Mouse (Mus musculus) cerebellum, adult (tissue): ENCODE data around the gene Rab11fip5.
A peak's percentile ranks its signal among the peaks of the same experiment; 100 is the strongest.

Experiments
- ATAC-seq: cut with Nextera tagmentation; 2 replicates; pipeline ENCODE4 v1.9.2; 2017; ENCODE audit warnings: mild to moderate bottlenecking, moderate library complexity, mixed read lengths; ENCODE audit not compliant: insufficient number of reproducible peaks, low FRiP score, low TSS enrichment

The Rab11fip5 gene

GRCm38 (mm10) chr6:85350157-85350556 lies 24.3 kb downstream of the Rab11fip5 start:
- ATAC-seq, result no peak

GRCm38 (mm10) chr6:85349246-85349645 lies 25.2 kb downstream of the Rab11fip5 start:
- no peak; the same call in 1 of the 2 replicates for ATAC-seq

- ATAC-seq, result no peak
Measured at GRCm38 (mm10) chr6:85348133-85348532, 26.3 kb downstream of the Rab11fip5 start.

DNA sequence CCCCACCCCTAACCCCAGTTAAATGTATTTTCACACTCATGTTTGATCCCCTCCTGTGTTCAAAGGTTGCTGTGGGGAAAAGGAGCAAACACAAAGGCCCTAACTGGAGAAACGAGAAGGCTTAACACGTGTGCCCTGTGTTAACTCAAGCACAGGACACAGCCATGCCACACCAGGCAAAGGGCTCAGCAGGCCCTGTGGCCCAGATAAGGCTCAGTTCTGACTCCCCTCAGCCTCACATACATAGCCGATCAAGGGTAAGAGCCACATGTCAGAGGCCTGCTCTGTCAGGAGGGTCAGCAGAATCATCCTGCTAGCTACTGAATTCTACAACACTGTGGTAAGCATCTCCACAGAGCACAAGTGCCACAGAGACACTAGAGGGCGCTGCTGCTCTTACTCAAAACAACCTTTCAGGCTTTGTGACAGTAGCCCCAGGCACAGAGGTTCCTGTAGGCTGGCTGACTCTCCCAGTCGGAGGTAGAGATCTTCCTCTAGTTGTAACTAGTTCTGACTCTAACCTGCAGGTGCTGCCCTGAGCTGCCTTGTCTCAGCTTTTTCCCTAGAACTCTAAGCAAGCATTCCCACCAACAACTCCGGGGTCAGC lies 28.3 kb downstream of the Rab11fip5 start:
- peak; percentile 76 for ATAC-seq

- ATAC-seq, result no peak
Measured at GRCm38 (mm10) chr6:85344929-85345328, 29.5 kb downstream of the Rab11fip5 start.

DNA sequence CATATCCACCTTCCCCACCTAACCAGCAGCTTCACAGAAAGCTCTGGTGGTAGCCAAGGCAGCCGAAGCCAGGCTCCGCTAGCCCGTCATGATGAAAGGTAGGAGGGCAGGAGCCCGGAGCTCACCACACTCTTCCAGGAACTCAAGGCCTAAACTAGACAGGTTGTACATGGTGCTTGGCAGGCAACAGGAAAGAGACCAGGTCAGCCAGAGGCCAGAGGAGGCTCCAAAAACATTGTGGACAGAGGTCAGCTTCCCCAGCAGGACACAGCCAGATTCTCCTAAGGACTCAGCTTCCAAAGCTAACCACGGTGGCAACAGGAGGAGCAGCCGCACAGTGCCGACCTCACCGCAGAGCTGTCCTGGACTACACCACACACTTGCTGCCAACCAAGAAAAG lies 31.4 kb downstream of the Rab11fip5 start:
- no peak for ATAC-seq

- no peak for ATAC-seq
Measured at GRCm38 (mm10) chr6:85341814-85342501, 32.5 kb downstream of the Rab11fip5 start.

DNA sequence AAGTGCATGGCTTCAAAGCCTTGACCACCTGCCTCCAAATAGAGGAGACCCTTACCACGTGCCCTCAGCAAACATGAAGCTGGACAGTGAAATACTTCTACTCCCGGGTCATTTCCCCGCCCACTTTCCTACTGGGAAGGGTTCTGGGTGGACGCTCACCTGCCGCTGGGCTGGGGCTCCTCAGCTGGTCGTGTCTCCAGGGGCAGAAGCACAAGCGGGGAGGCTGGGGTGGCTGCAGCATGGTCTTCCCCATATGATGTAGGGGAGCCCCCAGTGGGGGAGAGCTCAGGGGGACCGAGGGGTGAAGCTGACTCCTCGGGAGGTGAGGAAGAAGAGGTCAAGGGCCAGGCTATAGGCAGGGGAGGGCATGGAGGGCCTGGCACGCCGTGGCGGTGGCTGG lies 34.2 kb downstream of the Rab11fip5 start:
- ATAC-seq, result no peak

DNA sequence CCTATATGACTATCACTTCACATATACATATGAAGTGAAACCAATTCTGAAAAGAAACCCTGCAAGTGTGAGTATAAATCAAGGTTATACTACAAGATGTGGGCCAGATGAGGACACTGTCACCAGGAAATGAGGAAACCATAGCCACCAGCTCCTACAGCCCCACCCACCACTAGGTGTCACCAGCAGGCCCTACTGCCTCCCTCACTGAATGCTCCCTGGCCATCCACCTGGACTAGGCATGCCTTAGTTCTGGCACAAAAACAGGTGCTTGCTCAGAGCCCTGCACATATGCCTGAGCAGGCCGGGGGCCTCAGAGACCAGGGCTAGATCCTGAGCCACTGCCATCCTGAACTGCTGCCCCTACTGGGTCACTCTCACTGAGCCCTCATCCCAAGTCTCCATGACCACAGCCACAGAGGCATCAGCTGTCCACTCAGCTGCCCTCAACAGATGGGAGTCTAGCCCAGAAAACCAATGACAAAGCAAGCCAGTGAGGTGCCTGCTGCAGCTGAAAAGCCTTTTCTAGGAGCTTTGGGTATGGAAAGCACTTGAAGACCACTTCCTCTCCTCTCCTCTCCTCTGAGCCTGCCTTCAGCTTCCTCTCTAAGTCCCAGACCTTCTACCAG lies 35.0 kb downstream of the Rab11fip5 start:
- peak; percentile 59 for ATAC-seq

DNA sequence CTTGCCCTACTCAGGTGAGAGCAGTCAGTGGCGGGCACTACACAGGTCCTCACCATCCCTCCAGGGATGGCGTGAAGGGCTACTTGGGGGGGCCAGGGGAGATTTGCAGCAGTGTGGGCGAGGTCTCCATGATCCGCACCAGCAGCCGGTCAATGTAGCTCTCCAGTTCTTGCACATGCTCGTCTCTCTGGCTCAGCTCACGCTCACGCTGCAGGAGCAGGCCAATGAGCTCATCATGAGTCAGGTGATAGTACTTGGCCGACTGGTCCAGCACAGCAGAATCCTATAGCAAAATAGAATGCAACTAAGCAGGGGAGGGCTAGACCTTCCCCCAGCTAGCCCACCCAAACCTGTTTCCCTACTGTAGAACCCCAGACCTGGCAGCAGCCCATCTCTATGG lies 37.5 kb downstream of the Rab11fip5 start:
- ATAC-seq, result no peak

DNA sequence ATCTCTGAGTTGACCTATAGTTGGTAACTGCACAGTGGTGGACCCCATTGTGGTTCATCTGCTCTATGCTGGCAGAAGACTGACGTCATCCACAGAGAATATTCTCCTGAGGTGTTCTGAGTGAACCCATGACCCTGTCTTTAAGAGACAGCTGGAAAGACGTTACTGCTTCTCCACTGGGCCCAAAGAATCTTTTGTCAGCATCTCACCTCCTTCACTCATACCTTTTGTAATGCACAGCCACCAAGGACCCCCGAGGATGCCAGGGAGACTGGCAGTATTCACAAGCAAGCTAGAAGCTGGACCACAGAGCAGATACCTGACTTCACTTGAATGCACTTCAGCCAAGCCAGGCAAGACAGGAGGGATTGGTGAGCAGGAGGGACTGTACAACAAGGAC lies 39.1 kb downstream of the Rab11fip5 start:
- no peak for ATAC-seq

- ATAC-seq, result no peak
Measured at GRCm38 (mm10) chr6:85334851-85335250, 39.6 kb downstream of the Rab11fip5 start.

DNA sequence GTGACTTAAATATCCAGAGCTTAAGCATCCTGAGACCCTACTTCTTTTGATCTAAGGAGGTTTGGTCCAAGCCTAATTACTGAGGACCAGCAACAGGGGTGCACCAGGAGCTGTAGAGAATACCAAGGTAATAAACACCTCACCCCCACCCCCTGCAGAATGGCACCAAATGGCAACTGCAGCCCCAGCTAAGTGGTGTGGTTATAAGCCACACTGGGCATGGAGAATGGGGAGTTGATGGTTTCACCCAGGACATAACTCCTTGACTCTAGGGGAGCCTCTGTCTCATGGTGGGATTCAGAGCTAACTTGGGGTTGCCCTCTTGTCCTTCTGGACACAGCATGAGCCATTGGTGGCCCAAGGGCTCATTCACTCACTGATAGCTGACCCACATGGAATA lies 40.2 kb downstream of the Rab11fip5 start:
- no peak for ATAC-seq

- ATAC-seq, result no peak
Measured at GRCm38 (mm10) chr6:85333732-85334131, 40.7 kb downstream of the Rab11fip5 start.

DNA sequence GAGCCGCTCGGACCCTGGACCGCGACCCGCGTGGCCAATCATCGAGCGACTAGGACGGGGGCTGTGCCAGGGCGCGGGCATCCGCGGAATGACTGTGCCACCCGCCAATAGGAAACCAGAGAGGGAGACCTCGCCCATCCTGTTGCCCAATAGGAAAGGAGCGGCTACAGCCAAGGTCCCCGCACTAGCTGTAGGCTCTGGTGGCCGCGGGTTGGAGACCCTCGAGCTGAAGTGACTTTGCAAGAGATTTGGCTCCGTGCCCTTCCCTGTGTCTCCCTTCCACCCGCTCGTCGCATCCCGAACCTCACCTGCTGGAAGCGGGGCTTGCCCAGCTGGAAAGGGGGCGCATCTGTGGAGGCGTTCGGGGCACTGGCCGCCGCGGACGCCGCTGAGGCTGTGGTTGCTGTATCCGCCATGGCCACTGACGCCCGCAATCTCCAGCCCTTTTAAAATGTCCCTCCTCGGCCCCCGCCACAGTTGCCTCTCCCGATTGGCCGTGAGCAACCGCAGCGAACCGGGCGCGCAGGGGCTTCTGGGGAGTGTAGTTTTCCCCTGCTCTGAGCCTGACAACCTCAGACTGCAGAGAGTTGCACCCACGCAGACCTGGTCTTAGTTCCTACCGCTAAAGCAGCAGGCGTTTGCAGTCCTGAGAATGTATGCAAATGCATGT lies 41.3 kb downstream of the Rab11fip5 start, which contains the start of gene Sfxn5:
Sfxn5 (minus strand) TSS at position 423 of the 670 bp plus-strand sequence.
- ATAC-seq, result peak; percentile 89

- peak; percentile 46 for ATAC-seq
Measured at GRCm38 (mm10) chr6:85332351-85332999, 42.0 kb downstream of the Rab11fip5 start.

DNA sequence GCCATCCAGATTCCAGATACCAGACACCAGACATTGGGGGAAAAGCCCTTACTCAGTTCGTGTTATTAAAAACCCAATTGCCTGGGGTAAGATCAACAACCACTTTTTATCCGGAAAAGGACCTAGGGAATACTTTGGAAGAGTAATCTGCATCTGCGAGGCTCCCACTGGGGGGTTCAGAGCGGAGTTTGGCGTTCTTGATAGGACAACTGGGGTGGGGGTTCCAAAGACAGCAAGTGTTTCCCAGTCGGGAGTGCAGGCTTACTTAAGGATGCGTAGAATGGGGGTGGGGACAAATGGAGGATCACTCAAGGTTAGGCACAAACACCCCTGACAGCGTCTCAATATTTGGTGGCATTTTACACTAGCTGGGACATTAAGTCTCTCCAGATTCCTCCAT lies 42.7 kb downstream of the Rab11fip5 start:
- no peak for ATAC-seq

GRCm38 (mm10) chr6:85331221-85331735 lies 43.2 kb downstream of the Rab11fip5 start:
- ATAC-seq, result no peak

- ATAC-seq, result no peak
Measured at GRCm38 (mm10) chr6:85329666-85330185, 44.7 kb downstream of the Rab11fip5 start.

GRCm38 (mm10) chr6:85326564-85326963 lies 47.9 kb downstream of the Rab11fip5 start:
- no peak for ATAC-seq
